Mouse (Mus musculus) forebrain, embryonic 15.5 days (tissue): ENCODE results near the gene Slc6a8. TPM values are rescaled to one million over a fixed set of nuclear protein-coding genes. Genes with fewer than 3 reads are reported as not detected.

Experiments
- ATAC-seq: fragments of 200-750 bp; cut with Nextera tagmentation; replicated peaks from 2 replicates; pipeline ENCODE4 v1.8.0; 2017; ENCODE audit warnings: mild to moderate bottlenecking, moderate TSS enrichment, moderate library complexity
- H3K27ac ChIP-seq: fragments of 300-500 bp; sonication (generic); replicated peaks from 2 replicates; pipeline ENCODE4 v1.5.1; 2015; ENCODE audit warnings: mild to moderate bottlenecking, inconsistent platforms
- H3K27me3 ChIP-seq: fragments of 300-500 bp; sonication (generic); 2 replicates; pipeline ENCODE4 v1.6.1; 2015; ENCODE audit warnings: inconsistent platforms
- H3K36me3 ChIP-seq: fragments of 300-500 bp; sonication (generic); 2 replicates; pipeline ENCODE4 v1.6.1; 2015; ENCODE audit warnings: mild to moderate bottlenecking, inconsistent platforms
- H3K4me1 ChIP-seq: fragments of 300-500 bp; sonication (generic); 2 replicates; pipeline ENCODE4 v1.6.1; 2015; ENCODE audit warnings: inconsistent platforms
- H3K4me2 ChIP-seq: fragments of 300-500 bp; sonication (generic); replicated peaks from 2 replicates; pipeline ENCODE4 v1.6.1; 2015; ENCODE audit warnings: mild to moderate bottlenecking, inconsistent platforms
- H3K4me3 ChIP-seq: fragments of 300-500 bp; sonication (generic); 2 replicates; pipeline ENCODE4 v1.5.1; 2015; ENCODE audit warnings: mild to moderate bottlenecking, inconsistent platforms
- H3K9ac ChIP-seq: fragments of 300-500 bp; sonication (generic); replicated peaks from 2 replicates; pipeline ENCODE4 v1.6.1; 2015; ENCODE audit warnings: mild to moderate bottlenecking, inconsistent platforms
- H3K9me3 ChIP-seq: fragments of 300-500 bp; sonication (generic); 2 replicates; pipeline ENCODE4 v1.6.1; 2016; ENCODE audit warnings: inconsistent platforms
- WGBS: fragments of 180-500 bp; shearing (Covaris S2); methylation state at CpG from one replicate; pipeline ENCODE4 v1.1.7; 2015; ENCODE audit warnings: mixed read lengths; 5-methylcytosine and 5-hydroxymethylcytosine counted together
- polyA plus RNA-seq: library from polyadenylated mRNA; unstranded; fragments of >200 nt; fragmentation: Nextera tagmentation; extraction: Ambion mirVana; gene quantifications from 2 replicates; pipeline ENCODE4 v1.2.1, GENCODE M21; 2015

Gene Slc6a8
- polyA plus RNA-seq, 1 experiment from 2014 or later = 6.5 TPM

GRCm38 (mm10) chrX:73658936-73659574 is 13.9 kb upstream of the Slc6a8 start:
- H3K27me3 ChIP-seq = no peaks in the 10 kb centered on the region
- peak overlapping the region; percentile 57 for H3K4me2 ChIP-seq
- no peaks in the 10 kb centered on the region for H3K36me3 ChIP-seq
- peak overlapping the region; percentile 51 for H3K9ac ChIP-seq
- peak; percentile 53 for ATAC-seq
- peaks cover 16% of the 10 kb centered on the region for H3K4me1 ChIP-seq
- no peaks in the 10 kb centered on the region for H3K9me3 ChIP-seq
- H3K4me3 ChIP-seq = peak overlapping the region; percentile 51
- WGBS = 58% methylated on average over 13 of the region's 13 CpGs
- H3K27ac ChIP-seq = peak overlapping the region; percentile 32

GRCm38 (mm10) chrX:73659575-73660283 is 13.2 kb upstream of the Slc6a8 start, which contains the start of gene Pnck:
Pnck (minus strand) TSS chrX:73660117.
- Histone ChIP-seq H3K9ac (peak within 1 kb of the TSS; percentile 51), H3K4me2 (peak within 1 kb of the TSS; percentile 57), H3K4me3 (peak within 1 kb of the TSS; percentile 51), H3K27me3 (no peaks in the 10 kb centered on the region), H3K27ac (peak within 1 kb of the TSS; percentile 32), H3K4me1 (peaks cover 16% of the 10 kb centered on the region), H3K36me3 (no peaks in the 10 kb centered on the region), H3K9me3 (no peaks in the 10 kb centered on the region)
- ATAC-seq = peak; percentile 72
- 31% methylated on average over 53 of the region's 57 CpGs for WGBS

GRCm38 (mm10) chrX:73660284-73660665 is 12.7 kb upstream of the Slc6a8 start:
- Histone ChIP-seq H3K4me1 (peaks cover 16% of the 10 kb centered on the region), H3K4me2 (peak overlapping the region; percentile 57)

GRCm38 (mm10) chrX:73663143-73663542 is 9.8 kb upstream of the Slc6a8 start:
- no peaks in the 10 kb centered on the region for H3K9me3 ChIP-seq
- H3K4me1 ChIP-seq = peaks cover 14% of the 10 kb centered on the region
- H3K4me3 ChIP-seq = no peak overlapping the region
- no peak overlapping the region for H3K27ac ChIP-seq
- H3K9ac ChIP-seq = no peak overlapping the region
- ATAC-seq = no peak
- no peaks in the 10 kb centered on the region for H3K36me3 ChIP-seq
- no peaks in the 10 kb centered on the region for H3K27me3 ChIP-seq
- no peak overlapping the region for H3K4me2 ChIP-seq

More at GRCm38 (mm10) chrX:73660284-73660665, 12.7 kb upstream of the Slc6a8 start:
- Histone ChIP-seq H3K9ac (peak overlapping the region; percentile 51), H3K27me3 (no peaks in the 10 kb centered on the region), H3K4me3 (peak overlapping the region; percentile 51), H3K27ac (peak overlapping the region; percentile 32), H3K9me3 (no peaks in the 10 kb centered on the region), H3K36me3 (no peaks in the 10 kb centered on the region)
- 63% methylated on average over 3 of the region's 3 CpGs for WGBS
- ATAC-seq = peak; percentile 10; the same call in 1 of the 2 replicates

- peaks cover 22% of the 10 kb centered on the region for H3K4me1 ChIP-seq
- H3K27ac ChIP-seq = no peak overlapping the region
- peak; percentile 42 for ATAC-seq
- 52% methylated on average over 4 of the region's 4 CpGs for WGBS
- H3K9me3 ChIP-seq = no peaks in the 10 kb centered on the region
- H3K27me3 ChIP-seq = no peaks in the 10 kb centered on the region
- H3K4me3 ChIP-seq = no peak overlapping the region
- H3K9ac ChIP-seq = no peak overlapping the region
- no peaks in the 10 kb centered on the region for H3K36me3 ChIP-seq
- H3K4me2 ChIP-seq = no peak overlapping the region
Observed at GRCm38 (mm10) chrX:73672031-73672431, 919 bp upstream of the Slc6a8 start.

- H3K36me3 ChIP-seq = no peaks in the 10 kb centered on the region
- peaks cover 22% of the 10 kb centered on the region for H3K4me1 ChIP-seq
- H3K9me3 ChIP-seq = no peaks in the 10 kb centered on the region
- peak; percentile 17 for ATAC-seq
- H3K4me3 ChIP-seq = peak overlapping the region; percentile 67
- H3K4me2 ChIP-seq = peak overlapping the region; percentile 66
- WGBS = 16% methylated on average over 21 of the region's 42 CpGs
- no peaks in the 10 kb centered on the region for H3K27me3 ChIP-seq
- H3K27ac ChIP-seq = peak overlapping the region; percentile 40
- peak overlapping the region; percentile 68 for H3K9ac ChIP-seq
Observed at GRCm38 (mm10) chrX:73673619-73673967, 643 bp downstream of the Slc6a8 start.

GRCm38 (mm10) chrX:73673968-73674661 is 1.2 kb downstream of the Slc6a8 start:
- Histone ChIP-seq H3K4me2 (peak overlapping the region; percentile 66), H3K9me3 (no peaks in the 10 kb centered on the region), H3K27me3 (no peaks in the 10 kb centered on the region), H3K9ac (peak overlapping the region; percentile 68), H3K4me1 (peaks cover 22% of the 10 kb centered on the region), H3K27ac (peak overlapping the region; percentile 40), H3K36me3 (no peaks in the 10 kb centered on the region), H3K4me3 (peak overlapping the region; percentile 67)
- ATAC-seq = peak; percentile 23
- 26% methylated on average over 20 of the region's 20 CpGs for WGBS

- WGBS = 73% methylated on average over 2 of the region's 2 CpGs
- no peaks in the 10 kb centered on the region for H3K9me3 ChIP-seq
- no peak for ATAC-seq
- H3K27me3 ChIP-seq = no peaks in the 10 kb centered on the region
- peak overlapping the region; percentile 66 for H3K4me2 ChIP-seq
- H3K4me3 ChIP-seq = peak overlapping the region; percentile 67
- H3K36me3 ChIP-seq = no peaks in the 10 kb centered on the region; the same call in 1 of the 2 replicates
- H3K9ac ChIP-seq = peak overlapping the region; percentile 68
- no peak overlapping the region for H3K27ac ChIP-seq
- peaks cover 22% of the 10 kb centered on the region for H3K4me1 ChIP-seq
Observed at GRCm38 (mm10) chrX:73675231-73675630, 2.3 kb downstream of the Slc6a8 start.

GRCm38 (mm10) chrX:73676668-73677067 is 3.7 kb downstream of the Slc6a8 start:
- H3K27ac ChIP-seq = no peak overlapping the region
- H3K9me3 ChIP-seq = no peaks in the 10 kb centered on the region
- H3K4me2 ChIP-seq = no peak overlapping the region
- H3K36me3 ChIP-seq = peaks cover 3% of the 10 kb centered on the region; the same call in 1 of the 2 replicates
- H3K4me1 ChIP-seq = peaks cover 22% of the 10 kb centered on the region
- 94% methylated on average over 4 of the region's 4 CpGs for WGBS
- no peak overlapping the region for H3K4me3 ChIP-seq
- no peak for ATAC-seq
- no peaks in the 10 kb centered on the region for H3K27me3 ChIP-seq
- H3K9ac ChIP-seq = no peak overlapping the region

- 89% methylated on average over 2 of the region's 2 CpGs for WGBS
Observed at GRCm38 (mm10) chrX:73684156-73684555, 11.2 kb downstream of the Slc6a8 start.

GRCm38 (mm10) chrX:73684978-73685377 is 12.0 kb downstream of the Slc6a8 start:
- H3K4me3 ChIP-seq = no peak overlapping the region

More at GRCm38 (mm10) chrX:73684156-73684555, 11.2 kb downstream of the Slc6a8 start:
- H3K9ac ChIP-seq = no peak overlapping the region
- no peaks in the 10 kb centered on the region for H3K27me3 ChIP-seq
- no peaks in the 10 kb centered on the region for H3K9me3 ChIP-seq
- H3K27ac ChIP-seq = no peak overlapping the region
- no peak overlapping the region for H3K4me3 ChIP-seq
- H3K36me3 ChIP-seq = peaks cover 12% of the 10 kb centered on the region; the same call in 1 of the 2 replicates
- H3K4me2 ChIP-seq = no peak overlapping the region
- ATAC-seq = no peak
- H3K4me1 ChIP-seq = no peaks in the 10 kb centered on the region

GRCm38 (mm10) chrX:73685629-73686028 is 12.7 kb downstream of the Slc6a8 start:
- H3K9ac ChIP-seq = no peak overlapping the region
- no peak for ATAC-seq
- no peak overlapping the region for H3K4me3 ChIP-seq
- H3K27ac ChIP-seq = no peak overlapping the region
- H3K27me3 ChIP-seq = no peaks in the 10 kb centered on the region
- H3K4me2 ChIP-seq = no peak overlapping the region
- H3K36me3 ChIP-seq = peaks cover 12% of the 10 kb centered on the region; the same call in 1 of the 2 replicates
- no peaks in the 10 kb centered on the region for H3K4me1 ChIP-seq
- H3K9me3 ChIP-seq = no peaks in the 10 kb centered on the region
- 81% methylated on average over 3 of the region's 3 CpGs for WGBS

More at GRCm38 (mm10) chrX:73684978-73685377, 12.0 kb downstream of the Slc6a8 start:
- H3K4me2 ChIP-seq = no peak overlapping the region
- H3K27ac ChIP-seq = no peak overlapping the region
- H3K36me3 ChIP-seq = peaks cover 13% of the 10 kb centered on the region; the same call in 1 of the 2 replicates
- no peaks in the 10 kb centered on the region for H3K4me1 ChIP-seq
- H3K9ac ChIP-seq = no peak overlapping the region
- no peak for ATAC-seq
- no peaks in the 10 kb centered on the region for H3K9me3 ChIP-seq
- H3K27me3 ChIP-seq = no peaks in the 10 kb centered on the region
